Mouse (Mus musculus) CH12.LX (cell line): ENCODE measurements at regions not wholly inside any gene's neighbourhood (a gene's known extent, or its start where the extent isn't known, plus 50 kb on each side); places are given as distances from the start of the nearest gene placed in this dataset.
A peak's percentile ranks its signal among the peaks of the same experiment; 100 is the strongest.

Experiments used
- DNase-seq: peaks from one replicate; pipeline ENCODE4 v3.0.0-alpha.2; 2013; ENCODE audit errors: extremely low read depth
- H3K27ac ChIP-seq: 2 replicates; pipeline ENCODE4 v1.5.1; 2012; ENCODE audit warnings: low read depth, mild to moderate bottlenecking, control low read depth, moderate library complexity; ENCODE audit not compliant: insufficient read depth
- H3K27me3 ChIP-seq: replicated peaks from 2 replicates; pipeline ENCODE3; 2012; ENCODE audit warnings: inconsistent platforms
- H3K36me3 ChIP-seq, 2 experiments: replicated peaks in 1 of 2; 2 replicates each; pipeline versions ENCODE3 to v1.6.1; 2012; ENCODE audit warnings: inconsistent platforms in 1 of 2, low read length in 1 of 2, mild to moderate bottlenecking in 1 of 2, mixed read lengths in 1 of 2, moderate library complexity in 1 of 2; ENCODE audit not compliant: control insufficient read depth in 1 of 2, insufficient read depth in 1 of 2
- H3K4me1 ChIP-seq, 2 experiments: 2 replicates each; pipeline ENCODE4 v1.6.1; 2012; ENCODE audit warnings: inconsistent platforms in 1 of 2, moderate library complexity in 1 of 2; ENCODE audit not compliant: insufficient read depth in 2 of 2, control insufficient read depth in 1 of 2
- H3K4me2 ChIP-seq: 2 replicates; pipeline ENCODE4 v1.6.1; 2012; ENCODE audit warnings: low read depth, mild to moderate bottlenecking, control low read depth; ENCODE audit not compliant: poor library complexity, insufficient read depth, severe bottlenecking
- H3K4me3 ChIP-seq, 3 experiments: fragments of 150-350 bp in 1 of 3; sonication (generic) in 1 of 3; replicated peaks in 1 of 3; 2 replicates each; pipeline versions ENCODE3 to v1.5.1; 2011 to 2012; ENCODE audit warnings: low read depth in 2 of 3, low read length in 2 of 3, mild to moderate bottlenecking in 2 of 3, moderate library complexity in 2 of 3, control low read depth in 1 of 3, improper control_type of control experiment in 1 of 3, inconsistent platforms in 1 of 3, mixed read lengths in 1 of 3; ENCODE audit not compliant: poor library complexity in 1 of 3
- H3K79me2 ChIP-seq: replicated peaks from 2 replicates; pipeline ENCODE4 v1.6.1; 2012; ENCODE audit warnings: mild to moderate bottlenecking, moderate library complexity; ENCODE audit not compliant: control insufficient read depth, poor library complexity, insufficient read depth, severe bottlenecking; ENCODE audit errors: extremely low read depth
- H3K9ac ChIP-seq: 2 replicates; pipeline ENCODE4 v1.6.1; 2012; ENCODE audit warnings: low read depth, mild to moderate bottlenecking, control low read depth, moderate library complexity; ENCODE audit not compliant: insufficient read depth
- H3K9me3 ChIP-seq: replicated peaks from 2 replicates; pipeline ENCODE3; 2012; ENCODE audit warnings: low read length, inconsistent platforms, mixed read lengths
- CTCF ChIP-seq, 2 experiments: IDR thresholded peaks in 1 of 2; conservative IDR thresholded peaks in 1 of 2; 2 replicates each; pipeline ENCODE4 v1.5.1; 2011 to 2012; ENCODE audit warnings: low read depth in 2 of 2, low read length in 2 of 2, improper control_type of control experiment in 1 of 2, inconsistent platforms in 1 of 2, mild to moderate bottlenecking in 1 of 2, moderate library complexity in 1 of 2
- MAX ChIP-seq: IDR thresholded peaks from 2 replicates; pipeline ENCODE4 v1.6.1; 2011; ENCODE audit warnings: low read length, improper control_type of control experiment
- POLR2A ChIP-seq: IDR thresholded peaks from 2 replicates; pipeline ENCODE4 v1.6.1; 2011; ENCODE audit warnings: low read depth, mild to moderate bottlenecking, improper control_type of control experiment, low read length
- RAD21 ChIP-seq: IDR thresholded peaks from 2 replicates; pipeline ENCODE4 v1.6.1; 2011; ENCODE audit warnings: low read depth, mild to moderate bottlenecking, low read length, improper control_type of control experiment, moderate library complexity
- SMC3 ChIP-seq: IDR thresholded peaks from 2 replicates; pipeline ENCODE4 v1.6.1; 2011; ENCODE audit warnings: low read depth, low read length, improper control_type of control experiment
- TCF12 ChIP-seq: IDR thresholded peaks from 2 replicates; pipeline ENCODE4 v1.6.1; 2014; ENCODE audit warnings: low read depth, mild to moderate bottlenecking, inconsistent platforms, low read length, improper control_type of control experiment
- dilution Hi-C: fragments of 300-500 bp; cut with MboI; formaldehyde crosslinking; loops from 2 replicates; pipeline ENCODE4 v1.14.3; 2020; ENCODE audit warnings: low sequenced_read_pairs; ENCODE audit not compliant: extremely low pct_unique_long_range_greater_than_20kb, extremely low pct_ligation_motif_present
- in situ Hi-C: fragments of 300-500 bp; cut with MboI; formaldehyde crosslinking; loops from 3 replicates; pipeline ENCODE4 v1.14.3; 2019; ENCODE audit warnings: low sequenced_read_pairs, low pct_ligation_motif_present, low pct_unique_long_range_greater_than_20kb, mixed read lengths

DNA sequence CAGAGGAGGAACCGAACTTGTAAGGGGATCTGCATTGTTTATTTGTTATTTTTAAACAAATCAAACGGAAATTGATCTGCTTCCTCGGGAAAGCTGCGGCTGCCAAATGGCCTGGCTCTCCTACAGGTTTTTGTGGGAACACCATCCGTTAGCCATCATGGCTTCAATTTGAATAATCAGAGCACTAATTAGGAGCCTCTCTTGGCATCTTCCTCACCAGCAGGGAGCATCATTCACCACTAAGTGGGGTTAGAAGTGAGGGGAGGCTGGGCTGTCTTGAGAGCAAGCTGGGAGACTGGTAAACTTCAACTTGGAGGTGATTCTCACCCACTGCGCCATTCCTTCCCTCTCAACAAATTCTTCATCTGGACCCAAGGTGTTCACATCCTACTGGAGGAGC lies 60.2 kb upstream of the Xylt1 start:
- in situ Hi-C loops (no loop called here), dilution Hi-C loops (no loop called here)
- Histone ChIP-seq H3K27ac (no peak overlapping the region), H3K36me3 (no peaks in the 10 kb centered on the region), H3K79me2 (no peaks in the 10 kb centered on the region), H3K4me3 (no peak overlapping the region), H3K4me1 (no peaks in the 10 kb centered on the region), H3K4me2 (no peak overlapping the region), H3K9me3 (no peaks in the 10 kb centered on the region), H3K27me3 (no peaks in the 10 kb centered on the region), H3K9ac (no peak overlapping the region)
- TF ChIP-seq SMC3, result 0 out of 2 replicates have a peak, but pooled peaks have one; percentile 14
- peak in 1 of 2 experiments; percentile 29; a peak in 2 of 4 replicates for TF ChIP-seq CTCF (conservative IDR thresholded peaks at IDR 0.05 in 1 of 2, IDR thresholded peaks at IDR 0.05 in 1 of 2; ENCODE audit: low read depth in 2 of 2, low read length in 2 of 2)
- peak; percentile 23 for TF ChIP-seq RAD21
- TF ChIP-seq TCF12, result no peak
- no peak for TF ChIP-seq POLR2A
- no peak for TF ChIP-seq MAX
- DNase-seq, result no peak
